Mouse (Mus musculus) left cerebral cortex, postnatal 25 days (tissue): ENCODE results near the gene P4hb. TPM values are rescaled to one million over a fixed set of nuclear protein-coding genes. Genes with fewer than 3 reads are reported as not detected.
A peak's percentile ranks its signal among the peaks of the same experiment; 100 is the strongest.
"Not testable (repeated sequence)": the region's sequence is repeated elsewhere in the genome, so short reads cannot be mapped to it uniquely, and the experiment has no call there.

Source experiments
- DNase-seq, 2 experiments: peaks; one replicate each; pipeline ENCODE4 v3.0.0; 2022; ENCODE audit warnings: low spot score in 2 of 2, mixed read lengths in 1 of 2
- intact Hi-C: fragments of 180-260 bp; cut with DNase I; formaldehyde crosslinking; loops from one replicate; pipeline ENCODE4 v1.15.1; 2025
- total RNA-seq, 2 experiments: library from RNA; stranded (reverse); gene quantifications; 2 replicates each; pipeline ENCODE4 v1.2.3; 2021

Gene P4hb
- total RNA-seq, 2 experiments from 2014 or later = 125 to 127 TPM

DNA sequence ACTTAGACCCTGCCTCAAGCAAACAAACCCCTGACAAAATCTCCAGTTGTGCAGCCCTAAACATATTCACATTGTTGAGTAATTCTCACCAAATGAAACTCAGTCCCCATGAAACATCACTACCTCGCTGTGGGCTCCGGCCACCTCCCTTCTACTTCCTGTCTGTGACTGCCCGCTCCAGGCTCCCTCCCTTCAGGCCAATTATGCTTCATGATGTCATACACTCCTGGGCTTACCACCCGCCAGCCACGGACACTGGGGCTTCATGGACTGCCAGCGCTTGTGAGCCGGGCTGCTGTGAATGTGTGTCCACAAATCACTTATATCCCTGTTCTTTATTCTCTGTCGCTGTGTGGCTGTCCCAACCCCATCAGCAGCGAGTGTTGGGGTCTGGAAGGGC lies 53.3 kb downstream of the P4hb start:
- no peak for DNase-seq

DNA sequence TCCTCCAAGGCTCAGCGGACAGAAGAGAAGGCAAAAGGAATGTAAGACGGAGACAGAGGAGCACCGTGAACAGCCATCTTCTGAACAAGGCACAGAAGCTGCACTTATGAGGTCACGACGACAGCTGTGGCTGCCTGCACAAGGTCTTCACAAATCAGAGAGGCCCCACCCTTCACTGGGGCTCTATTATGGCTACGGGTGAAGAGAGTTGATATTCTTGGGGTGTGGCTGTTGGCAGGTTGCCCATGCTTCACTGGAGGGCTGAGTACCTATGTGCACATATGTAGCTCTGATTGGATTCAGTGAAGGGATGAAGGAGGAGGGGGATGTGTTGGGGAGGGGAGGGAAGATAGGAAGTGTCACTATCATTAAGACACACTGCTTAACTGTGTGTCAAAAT lies 54.5 kb downstream of the P4hb start:
- DNase-seq = no peak
- intact Hi-C loops = loop anchor here (2.0 kb wide), 3 partner anchors 46 to 62 kb away; partner anchors contain the start of genes Arhgdia and P4hb

More for the DNA sequence above, 53.3 kb downstream of the P4hb start:
- intact Hi-C loops = loop anchor here (2.0 kb wide), 3 partner anchors 45 to 61 kb away; partner anchors contain the start of genes Arhgdia and P4hb

- peak; percentile 82 to 97 for DNase-seq
- intact Hi-C loops = loop anchor here (2.0 kb wide), 3 partner anchors 47 to 63 kb away; partner anchors contain the start of genes Arhgdia and P4hb
These were observed 55.0 kb downstream of the P4hb start for GRCm38 (mm10) chr11:120518027-120518426.

- intact Hi-C loops = no loop called here
- DNase-seq = no peak
These were observed 55.9 kb downstream of the P4hb start for GRCm38 (mm10) chr11:120517147-120517546.

- DNase-seq = peak; percentile 83
- intact Hi-C loops = no loop called here
These were observed 57.4 kb downstream of the P4hb start for GRCm38 (mm10) chr11:120515611-120516010.

GRCm38 (mm10) chr11:120514262-120514661 lies 58.8 kb downstream of the P4hb start:
- intact Hi-C loops = not testable (repeated sequence)

GRCm38 (mm10) chr11:120512790-120513453 lies 60.1 kb downstream of the P4hb start:
- intact Hi-C loops = no loop called here
- no peak for DNase-seq

More at GRCm38 (mm10) chr11:120514262-120514661, 58.8 kb downstream of the P4hb start:
- DNase-seq = not testable (repeated sequence)

- intact Hi-C loops = no loop called here
These were observed 62.5 kb downstream of the P4hb start for GRCm38 (mm10) chr11:120510375-120511030.

More at GRCm38 (mm10) chr11:120510375-120511030, 62.5 kb downstream of the P4hb start:
- no peak for DNase-seq

Other genes starting within 250 kb of the P4hb start
- 1,000 to 10,000 TPM; 1,262 to 1,272 TPM for gene Actg1, start 224.7 kb downstream of the P4hb start, total RNA-seq
- under 1 TPM in 1 of 2 experiments, not detected in 1; 0.21 TPM for gene Fscn2, start 211.7 kb downstream of the P4hb start, total RNA-seq
- gene Faap100, start 194.5 kb downstream of the P4hb start, total RNA-seq = 10 to 100 TPM; 15.3 to 16.3 TPM
- 10 to 100 TPM; 67.5 to 71.1 TPM for gene Nploc4, start 135.5 kb downstream of the P4hb start, total RNA-seq
- 1 to 10 TPM; 2.8 to 5.8 TPM for gene Tspan10, start 130.6 kb downstream of the P4hb start, total RNA-seq
- under 1 TPM in 1 of 2 experiments, not detected in 1; 0.18 TPM for gene Pde6g, start 119.8 kb downstream of the P4hb start, total RNA-seq
- 10 to 100 TPM; 12.6 to 15.9 TPM for gene Oxld1, start 115.2 kb downstream of the P4hb start, total RNA-seq
- gene Ccdc137, start 115.1 kb downstream of the P4hb start, total RNA-seq = 10 to 100 TPM; 21.5 to 29.0 TPM
- 10 to 100 TPM; 56.7 to 58.1 TPM for gene Arl16, start 105.6 kb downstream of the P4hb start, total RNA-seq
- 10 to 100 TPM; 72.6 to 75.2 TPM for gene Mrpl12, start 88.6 kb downstream of the P4hb start, total RNA-seq
- 10 to 100 TPM; 18.4 to 20.5 TPM for gene Slc25a10, start 81.4 kb downstream of the P4hb start, total RNA-seq
- gene Gcgr, start 42.6 kb downstream of the P4hb start, total RNA-seq = not detected
- gene Mcrip1, start 23.5 kb downstream of the P4hb start, total RNA-seq = 10 to 100 TPM; 88.2 to 93.6 TPM
- not detected for gene Ppp1r27, start 22.1 kb downstream of the P4hb start, total RNA-seq
- gene Arhgdia, start 8.4 kb upstream of the P4hb start, total RNA-seq = 100 to 1,000 TPM; 340 to 344 TPM
- gene Alyref, start 25.1 kb upstream of the P4hb start, total RNA-seq = 10 to 100 TPM; 59.9 to 61.2 TPM
- 10 to 100 TPM; 93.2 to 94.8 TPM for gene Anapc11, start 25.2 kb upstream of the P4hb start, total RNA-seq
- not detected for gene Npb, start 35.2 kb upstream of the P4hb start, total RNA-seq
- 100 to 1,000 TPM; 120 to 141 TPM for gene Pcyt2, start 44.7 kb upstream of the P4hb start, total RNA-seq
- 10 to 100 TPM; 37.8 TPM for gene Sirt7, start 52.0 kb upstream of the P4hb start, total RNA-seq
- 10 to 100 TPM; 91.5 to 98.4 TPM for gene Mafg, start 60.3 kb upstream of the P4hb start, total RNA-seq
- 1 to 10 TPM; 1.4 to 2.1 TPM for gene Pycr1, start 70.5 kb upstream of the P4hb start, total RNA-seq
- 1 to 10 TPM; 7.4 to 8.6 TPM for gene Myadml2, start 74.9 kb upstream of the P4hb start, total RNA-seq
- 1 to 10 TPM; 4.1 to 4.7 TPM for gene Notum, start 87.9 kb upstream of the P4hb start, total RNA-seq
- gene Aspscr1, start 99.7 kb upstream of the P4hb start, total RNA-seq = 10 to 100 TPM; 51.2 to 53.1 TPM
- 10 to 100 TPM; 18.0 to 22.7 TPM for gene Cenpx, start 140.5 kb upstream of the P4hb start, total RNA-seq
- gene Lrrc45, start 140.7 kb upstream of the P4hb start, total RNA-seq = 10 to 100 TPM; 50.4 to 60.0 TPM
- 10 to 100 TPM; 39.4 to 41.0 TPM for gene Rac3, start 148.2 kb upstream of the P4hb start, total RNA-seq
- 1 to 10 TPM; 6.1 to 7.4 TPM for gene Dcxr, start 154.0 kb upstream of the P4hb start, total RNA-seq
- gene Cbr2, start 158.9 kb upstream of the P4hb start, total RNA-seq = 1 to 10 TPM; 2.6 to 3.7 TPM
- 10 to 100 TPM; 29.3 to 33.1 TPM for gene Hmga1b, start 189.5 kb upstream of the P4hb start, total RNA-seq
- gene Rfng, start 211.0 kb upstream of the P4hb start, total RNA-seq = 10 to 100 TPM; 62.9 to 63.3 TPM
- 100 to 1,000 TPM; 139 to 143 TPM for gene Gps1, start 211.0 kb upstream of the P4hb start, total RNA-seq
- 10 to 100 TPM; 40.0 to 42.8 TPM for gene Dus1l, start 223.2 kb upstream of the P4hb start, total RNA-seq